Mouse (Mus musculus): ENCODE results near the gene Zfp667. TPM values are rescaled to one million over a fixed set of nuclear protein-coding genes. Genes with fewer than 3 reads are reported as not detected.
A peak's percentile ranks its signal among the peaks of the same experiment; 100 is the strongest.

Zfp667 gene
- polyA plus RNA-seq, 1 experiment from 2014 or later, result 11.9 TPM

DNA sequence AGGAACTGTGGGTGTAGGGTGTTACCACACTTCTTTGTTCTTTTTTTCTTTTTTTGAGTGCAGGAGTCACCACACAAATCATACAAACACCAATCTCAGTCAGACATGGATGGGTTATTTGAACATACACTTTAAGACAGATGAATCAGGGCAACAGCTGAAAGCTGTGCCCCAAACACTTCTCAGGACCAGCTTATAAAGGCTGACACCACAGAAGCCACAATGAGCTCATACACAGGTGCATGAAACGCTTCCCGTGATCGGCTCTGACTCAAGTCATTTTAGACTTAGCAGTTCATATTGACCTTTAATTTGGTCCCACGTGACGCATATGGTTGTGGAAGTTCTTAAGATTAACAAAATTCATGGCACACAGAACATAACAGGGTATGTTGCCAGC, 53.5 kb downstream of the Zfp667 start:
- H3K4me2 ChIP-seq (replicated peaks), result no peak overlapping the region
- no peaks in the 10 kb centered on the region for H3K27me3 ChIP-seq
- whole genome bisulfite sequencing, result 84% methylated on average over 5 of the region's 5 CpGs
- no peak overlapping the region for H3K9ac ChIP-seq
- H3K4me1 ChIP-seq, result no peaks in the 10 kb centered on the region
- ATAC-seq (ENCODE audit: low FRiP score, low read depth), result no peak
- no peak overlapping the region for H3K27ac ChIP-seq
- H3K36me3 ChIP-seq, result no peaks in the 10 kb centered on the region
- H3K4me3 ChIP-seq, result no peak overlapping the region
- H3K9me3 ChIP-seq, result no peaks in the 10 kb centered on the region

DNA sequence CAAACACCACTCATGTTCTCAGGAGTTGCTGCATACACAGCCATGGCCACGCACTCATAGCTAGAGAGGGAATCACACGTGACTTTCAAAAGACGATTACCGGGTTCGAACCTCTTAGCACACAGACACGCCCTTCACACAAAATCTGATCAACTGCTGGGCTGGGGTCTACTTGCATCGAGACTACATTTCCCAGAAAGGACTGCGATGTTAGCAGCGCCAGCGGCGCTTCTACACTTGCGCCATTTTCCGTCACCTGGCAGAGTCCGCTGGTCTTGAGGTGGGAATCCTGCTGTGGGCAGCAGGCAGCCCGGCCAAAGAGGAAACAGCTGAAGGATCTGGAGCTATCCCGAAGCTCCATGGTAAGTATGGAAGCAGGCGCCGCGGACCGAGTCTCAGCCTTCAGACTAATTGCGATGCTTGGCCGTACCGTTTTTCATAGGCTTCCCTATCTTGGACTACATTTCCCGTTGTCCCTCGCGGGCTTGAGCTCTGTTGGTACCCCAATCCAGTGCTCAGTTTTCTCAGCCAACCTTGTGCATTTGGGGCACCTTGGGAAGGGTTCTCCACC, 57.2 kb downstream of the Zfp667 start, which contains the start of gene Gm3854:
Gene Gm3854, plus strand, starts transcription at position 259 of the 571 bp plus-strand sequence.
- Histone ChIP-seq H3K4me3 (peak within 1 kb of the TSS; percentile 63), H3K4me2 (replicated peaks) (peak within 1 kb of the TSS; percentile 61), H3K9ac (peak within 1 kb of the TSS; percentile 60), H3K4me1 (no peaks in the 10 kb centered on the region), H3K27ac (peak within 1 kb of the TSS; percentile 59; the same call in 1 of the 2 replicates), H3K36me3 (no peaks in the 10 kb centered on the region), H3K27me3 (no peaks in the 10 kb centered on the region), H3K9me3 (no peaks in the 10 kb centered on the region)
- peak; percentile 95 for ATAC-seq (ENCODE audit: low FRiP score, low read depth)
- under 1% methylated on average over 26 of the region's 26 CpGs for WGBS

DNA sequence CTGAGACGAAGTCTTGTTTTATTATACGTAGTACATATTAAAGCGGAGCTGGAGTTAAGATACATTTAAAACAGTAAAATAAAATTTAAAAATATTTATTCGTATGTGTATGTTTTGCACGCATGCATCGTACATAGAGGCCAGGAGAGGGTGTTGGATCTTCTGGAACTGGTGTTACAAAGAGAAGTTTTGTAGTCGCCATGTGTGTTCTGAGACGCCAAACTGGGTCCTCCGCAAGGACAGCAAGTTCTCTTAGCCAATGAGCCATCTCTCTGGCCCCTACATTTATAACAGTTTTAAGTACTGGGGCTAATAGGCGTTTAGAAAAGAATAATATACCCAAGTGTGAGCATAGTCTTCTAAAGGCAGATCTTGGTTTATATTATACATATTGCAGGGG, 57.7 kb downstream of the Zfp667 start:
- H3K4me3 ChIP-seq, result peak overlapping the region; percentile 63
- WGBS, result 31% methylated on average over 10 of the region's 10 CpGs
- H3K9ac ChIP-seq, result peak overlapping the region; percentile 60; the same call in 1 of the 2 replicates
- H3K4me2 ChIP-seq (replicated peaks), result peak overlapping the region; percentile 61
- no peak overlapping the region for H3K27ac ChIP-seq
- no peaks in the 10 kb centered on the region for H3K9me3 ChIP-seq
- no peaks in the 10 kb centered on the region for H3K4me1 ChIP-seq
- no peaks in the 10 kb centered on the region for H3K36me3 ChIP-seq
- no peaks in the 10 kb centered on the region for H3K27me3 ChIP-seq
- no peak for ATAC-seq (ENCODE audit: low FRiP score, low read depth)

Other genes starting within 250 kb of the Zfp667 start
- gene Nlrp4c, start 241.4 kb upstream of the Zfp667 start, polyA plus RNA-seq (2015; fragmentation: Nextera tagmentation; extraction: Ambion mirVana), result not detected in 2 replicates
- 24.2 and 24.4 TPM in 2 replicates for gene Zfp787, start 130.6 kb upstream of the Zfp667 start, polyA plus RNA-seq (2015; fragmentation: Nextera tagmentation; extraction: Ambion mirVana)
- gene Zfp444, start 114.4 kb upstream of the Zfp667 start, polyA plus RNA-seq (2015; fragmentation: Nextera tagmentation; extraction: Ambion mirVana), result 74.0 and 75.9 TPM in 2 replicates
- gene Galp, start 89.5 kb upstream of the Zfp667 start, polyA plus RNA-seq (2015; fragmentation: Nextera tagmentation; extraction: Ambion mirVana), result not detected in 2 replicates
- gene Zscan5b, start 64.3 kb upstream of the Zfp667 start, polyA plus RNA-seq (2015; fragmentation: Nextera tagmentation; extraction: Ambion mirVana), result not detected in 2 replicates
- gene Epp13, start 33.9 kb upstream of the Zfp667 start, polyA plus RNA-seq (2015; fragmentation: Nextera tagmentation; extraction: Ambion mirVana), result not detected in 2 replicates
- 9.3 and 9.6 TPM in 2 replicates for gene Zfp583, start 44.7 kb downstream of the Zfp667 start, polyA plus RNA-seq (2015; fragmentation: Nextera tagmentation; extraction: Ambion mirVana)
- gene Gm3854, start 57.2 kb downstream of the Zfp667 start, polyA plus RNA-seq (2015; fragmentation: Nextera tagmentation; extraction: Ambion mirVana), result 3.2 and 3.3 TPM in 2 replicates
- 2.7 and 3.7 TPM in 2 replicates for gene Zfp78, start 76.7 kb downstream of the Zfp667 start, polyA plus RNA-seq (2015; fragmentation: Nextera tagmentation; extraction: Ambion mirVana)
- 11.8 and 12.5 TPM in 2 replicates for gene Zfp28, start 96.7 kb downstream of the Zfp667 start, polyA plus RNA-seq (2015; fragmentation: Nextera tagmentation; extraction: Ambion mirVana)
- 0.41 TPM in 1 of 2 replicates, not detected in the other for gene Smim17, start 112.1 kb downstream of the Zfp667 start, polyA plus RNA-seq (2015; fragmentation: Nextera tagmentation; extraction: Ambion mirVana)
- gene Gm20715, start 123.7 kb downstream of the Zfp667 start, polyA plus RNA-seq (2015; fragmentation: Nextera tagmentation; extraction: Ambion mirVana), result not detected in 2 replicates
- not detected in 2 replicates for gene Olfr1344, start 152.1 kb downstream of the Zfp667 start, polyA plus RNA-seq (2015; fragmentation: Nextera tagmentation; extraction: Ambion mirVana)
- not detected in 2 replicates for gene Olfr1336, start 169.6 kb downstream of the Zfp667 start, polyA plus RNA-seq (2015; fragmentation: Nextera tagmentation; extraction: Ambion mirVana)
- not detected in 2 replicates for gene Olfr1346, start 180.5 kb downstream of the Zfp667 start, polyA plus RNA-seq (2015; fragmentation: Nextera tagmentation; extraction: Ambion mirVana)
- gene Olfr5, start 200.4 kb downstream of the Zfp667 start, polyA plus RNA-seq (2015; fragmentation: Nextera tagmentation; extraction: Ambion mirVana), result not detected in 2 replicates
- gene Olfr1347, start 213.2 kb downstream of the Zfp667 start, polyA plus RNA-seq (2015; fragmentation: Nextera tagmentation; extraction: Ambion mirVana), result not detected in 2 replicates
- gene Olfr1348, start 222.2 kb downstream of the Zfp667 start, polyA plus RNA-seq (2015; fragmentation: Nextera tagmentation; extraction: Ambion mirVana), result not detected in 2 replicates
- gene Olfr1349, start 236.4 kb downstream of the Zfp667 start, polyA plus RNA-seq (2015; fragmentation: Nextera tagmentation; extraction: Ambion mirVana), result not detected in 2 replicates